Mouse (Mus musculus) limb, embryonic 15.5 days (tissue): ENCODE data around the gene Glipr1l3. TPM values are rescaled to one million over a fixed set of nuclear protein-coding genes. Genes with fewer than 3 reads are reported as not detected.
"Not testable (repeated sequence)": the region's sequence is repeated elsewhere in the genome, so short reads cannot be mapped to it uniquely, and the experiment has no call there.

ENCODE experiments used
- ATAC-seq: fragments of 200-750 bp; cut with Nextera tagmentation; 2 replicates; pipeline ENCODE4 v1.8.0; 2017; ENCODE audit warnings: low read depth, moderate TSS enrichment; ENCODE audit not compliant: insufficient number of reproducible peaks, low FRiP score, low TSS enrichment
- H3K27ac ChIP-seq: fragments of 300-500 bp; sonication (generic); 2 replicates; pipeline ENCODE4 v1.5.1; 2015; ENCODE audit warnings: moderate library complexity, mild to moderate bottlenecking, inconsistent platforms
- H3K27me3 ChIP-seq: fragments of 300-500 bp; sonication (generic); 2 replicates; pipeline ENCODE4 v1.6.1; 2015; ENCODE audit warnings: inconsistent platforms
- H3K36me3 ChIP-seq: fragments of 300-500 bp; sonication (generic); 2 replicates; pipeline ENCODE4 v1.6.1; 2015; ENCODE audit warnings: inconsistent platforms
- H3K4me1 ChIP-seq: fragments of 300-500 bp; sonication (generic); 2 replicates; pipeline ENCODE4 v1.6.1; 2015; ENCODE audit warnings: inconsistent platforms
- H3K4me2 ChIP-seq: fragments of 300-500 bp; sonication (generic); 2 replicates; pipeline ENCODE4 v1.6.1; 2015; ENCODE audit warnings: mild to moderate bottlenecking, inconsistent platforms
- H3K4me3 ChIP-seq: fragments of 300-500 bp; sonication (generic); 2 replicates; pipeline ENCODE4 v1.5.1; 2015; ENCODE audit warnings: mild to moderate bottlenecking, inconsistent platforms
- H3K9ac ChIP-seq: fragments of 300-500 bp; sonication (generic); 2 replicates; pipeline ENCODE4 v1.6.1; 2015; ENCODE audit warnings: inconsistent platforms
- H3K9me3 ChIP-seq: fragments of 300-500 bp; sonication (generic); 2 replicates; pipeline ENCODE4 v1.6.1; 2016; ENCODE audit warnings: inconsistent platforms
- WGBS: fragments of 180-500 bp; shearing (Covaris S2); methylation state at CpG from one replicate; pipeline ENCODE4 v1.1.7; 2015; 5-methylcytosine and 5-hydroxymethylcytosine counted together
- polyA plus RNA-seq: library from polyadenylated mRNA; unstranded; fragments of >200 nt; fragmentation: Nextera tagmentation; extraction: Ambion mirVana; gene quantifications from 2 replicates; pipeline ENCODE4 v1.2.1, GENCODE M21; 2015

Glipr1l3 gene
- polyA plus RNA-seq, 1 experiment from 2014 or later, result not detected

- no peak overlapping the region for H3K4me3 ChIP-seq
- H3K9ac ChIP-seq, result no peak overlapping the region
- H3K4me1 ChIP-seq, result no peaks in the 10 kb centered on the region
- H3K36me3 ChIP-seq, result no peaks in the 10 kb centered on the region
- ATAC-seq, result no peak
- H3K27ac ChIP-seq, result no peak overlapping the region
- no peaks in the 10 kb centered on the region for H3K9me3 ChIP-seq
- WGBS, result 93% methylated on average over 7 of the region's 7 CpGs
- H3K27me3 ChIP-seq, result no peaks in the 10 kb centered on the region
- no peak overlapping the region for H3K4me2 ChIP-seq
These were observed 49.7 kb downstream of the Glipr1l3 start for GRCm38 (mm10) chr10:112110401-112110800.

GRCm38 (mm10) chr10:112105785-112106184, 54.3 kb downstream of the Glipr1l3 start:
- WGBS, result 1% methylated on average over 5 of the region's 5 CpGs
- H3K4me1 ChIP-seq, ATAC-seq, H3K4me2 ChIP-seq, H3K27me3 ChIP-seq, H3K9me3 ChIP-seq, H3K27ac ChIP-seq, H3K36me3 ChIP-seq, H3K4me3 ChIP-seq, H3K9ac ChIP-seq: not testable (repeated sequence)

Other genes starting within 250 kb of the Glipr1l3 start
- gene Krr1, start 187.7 kb downstream of the Glipr1l3 start, polyA plus RNA-seq, result 38.5 and 42.9 TPM in 2 replicates
- gene Glipr1, start 157.7 kb downstream of the Glipr1l3 start, polyA plus RNA-seq, result 3.3 and 4.4 TPM in 2 replicates
- gene Glipr1l1, start 100.1 kb downstream of the Glipr1l3 start, polyA plus RNA-seq, result not detected in 2 replicates
- gene Glipr1l2, start 77.0 kb downstream of the Glipr1l3 start, polyA plus RNA-seq, result not detected in 2 replicates
- 0.24 and 0.26 TPM in 2 replicates for gene Caps2, start 3.3 kb upstream of the Glipr1l3 start, polyA plus RNA-seq
- 0.42 and 0.51 TPM in 2 replicates for gene Kcnc2, start 110.8 kb upstream of the Glipr1l3 start, polyA plus RNA-seq